Mouse (Mus musculus) ES-Bruce4 (cell line): Measurements from ENCODE around the gene Il10rb.

Experiments
- CTCF ChIP-seq: IDR thresholded peaks from one replicate; pipeline ENCODE4 v1.8.1; 2011; ENCODE audit warnings: low read depth, low read length
- EP300 ChIP-seq: IDR thresholded peaks from 2 replicates; pipeline ENCODE4 v1.6.1; 2011; ENCODE audit warnings: low read depth, low read length; ENCODE audit not compliant: insufficient read depth
- POLR2A ChIP-seq: IDR thresholded peaks from one replicate; pipeline ENCODE4 v1.8.1; 2011; ENCODE audit warnings: low read length; ENCODE audit not compliant: insufficient read depth

- TF ChIP-seq POLR2A, result no peak
- no peak for TF ChIP-seq CTCF
- TF ChIP-seq EP300, result no peak
These were observed 46.4 kb upstream of the Il10rb start for GRCm38 (mm10) chr16:91359531-91359930.
